Mouse (Mus musculus): Measurements from ENCODE around the gene Adra1d.

The Adra1d gene

DNA sequence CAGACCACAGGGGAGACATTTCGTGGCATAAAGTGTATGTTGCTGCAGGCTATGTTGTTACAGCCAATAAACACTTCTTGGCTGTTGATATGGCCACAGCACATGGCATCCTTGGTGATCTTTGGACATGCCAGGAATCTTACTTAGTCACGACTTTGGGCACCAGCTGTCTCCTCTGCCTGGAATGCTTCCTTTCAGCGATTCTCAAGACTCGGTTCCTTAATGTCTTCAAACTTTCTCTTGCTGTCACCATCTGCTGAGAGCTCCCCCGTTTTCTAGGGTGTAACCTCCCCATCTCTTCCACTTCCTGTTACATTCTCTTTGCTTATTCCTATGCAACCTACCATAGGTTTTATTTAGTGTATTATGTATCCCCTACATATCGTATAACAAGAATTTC lies 22.3 kb downstream of the Adra1d start:
- no peak for DNase-seq (ENCODE audit: low spot score)

DNA sequence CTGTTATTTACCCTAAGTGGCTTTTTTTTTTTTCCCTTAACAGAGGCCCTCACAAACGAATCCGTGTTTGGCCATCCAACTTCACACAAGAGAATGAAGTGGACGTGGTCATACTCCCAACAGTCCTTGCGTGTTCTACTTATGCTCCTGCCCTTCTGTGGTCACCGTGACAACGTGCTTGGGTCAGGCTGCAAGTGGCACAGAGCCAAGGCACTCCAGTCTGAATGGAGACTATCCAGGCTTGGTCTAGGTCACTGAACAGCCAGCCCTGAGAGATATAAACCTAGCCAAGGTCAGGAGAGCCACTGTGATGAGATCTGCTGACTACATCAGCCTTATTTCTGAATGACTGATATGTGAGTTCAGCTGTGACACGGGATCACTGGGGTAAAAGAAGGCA lies 23.7 kb downstream of the Adra1d start:
- DNase-seq (ENCODE audit: low spot score): no peak

- DNase-seq (ENCODE audit: low spot score): no peak
Measured at GRCm38 (mm10) chr2:131535168-131535567, 26.9 kb downstream of the Adra1d start.

GRCm38 (mm10) chr2:131531271-131531670 lies 30.8 kb downstream of the Adra1d start:
- DNase-seq (ENCODE audit: low spot score): no peak

GRCm38 (mm10) chr2:131530623-131531008 lies 31.5 kb downstream of the Adra1d start:
- DNase-seq (ENCODE audit: low spot score): peak; percentile 41

DNA sequence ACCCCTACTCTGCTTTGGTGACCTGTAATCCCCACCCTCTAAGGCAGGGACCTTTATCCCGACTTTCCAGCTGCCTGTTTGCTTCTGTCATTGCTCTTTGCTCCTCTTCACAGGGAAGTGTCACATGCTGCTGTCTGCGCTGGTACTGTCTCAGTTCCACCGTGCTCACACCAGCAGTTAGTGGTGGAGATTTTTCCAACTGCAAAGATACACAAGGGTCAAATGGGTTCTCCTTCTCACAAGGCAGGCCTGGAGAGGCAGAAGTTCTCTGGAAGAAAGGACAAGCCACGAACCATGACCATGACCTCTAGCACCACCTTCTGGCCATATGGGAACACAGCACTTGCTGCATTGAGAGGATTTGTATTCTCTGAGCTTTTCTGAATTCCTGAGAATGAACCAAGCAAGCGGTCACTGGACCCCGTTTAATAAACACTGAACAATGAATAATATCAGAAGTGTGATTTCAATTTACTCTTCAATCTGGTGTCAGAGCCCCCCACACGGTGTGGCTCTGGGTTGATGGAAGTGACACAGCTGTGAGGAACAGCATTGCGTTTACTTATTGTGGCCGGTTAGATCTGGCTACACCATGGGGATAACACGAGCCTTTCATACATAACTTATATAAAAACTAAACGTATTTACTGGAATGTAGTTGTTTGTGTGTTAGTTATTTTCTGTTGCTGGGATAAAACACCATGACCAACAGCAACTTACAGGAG lies 32.0 kb downstream of the Adra1d start:
- DNase-seq (ENCODE audit: low spot score): peak; percentile 61

GRCm38 (mm10) chr2:131527061-131527460 lies 35.0 kb downstream of the Adra1d start:
- DNase-seq (ENCODE audit: low spot score): no peak

DNA sequence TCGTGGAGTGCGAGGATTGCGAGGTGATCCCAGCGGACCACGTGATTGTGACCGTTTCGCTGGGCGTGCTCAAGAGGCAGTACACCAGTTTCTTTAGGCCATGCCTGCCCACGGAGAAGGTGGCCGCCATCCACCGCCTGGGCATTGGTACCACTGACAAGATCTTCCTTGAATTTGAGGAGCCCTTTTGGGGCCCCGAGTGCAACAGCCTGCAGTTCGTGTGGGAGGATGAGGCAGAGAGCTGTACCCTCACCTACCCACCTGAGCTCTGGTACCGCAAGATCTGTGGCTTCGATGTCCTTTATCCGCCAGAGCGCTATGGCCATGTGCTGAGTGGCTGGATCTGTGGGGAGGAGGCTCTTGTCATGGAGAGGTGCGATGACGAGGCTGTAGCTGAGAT lies 41.3 kb downstream of the Adra1d start:
- DNase-seq (ENCODE audit: low spot score): no peak

- no peak for DNase-seq (ENCODE audit: low spot score)
Measured at GRCm38 (mm10) chr2:131518790-131519189, 43.3 kb downstream of the Adra1d start.

GRCm38 (mm10) chr2:131517550-131517949 lies 44.5 kb downstream of the Adra1d start:
- no peak for DNase-seq (ENCODE audit: low spot score)

- DNase-seq (ENCODE audit: low spot score): no peak
Measured at GRCm38 (mm10) chr2:131514055-131514621, 47.9 kb downstream of the Adra1d start.

- DNase-seq (ENCODE audit: low spot score): no peak
Measured at GRCm38 (mm10) chr2:131513477-131513876, 48.6 kb downstream of the Adra1d start.

DNA sequence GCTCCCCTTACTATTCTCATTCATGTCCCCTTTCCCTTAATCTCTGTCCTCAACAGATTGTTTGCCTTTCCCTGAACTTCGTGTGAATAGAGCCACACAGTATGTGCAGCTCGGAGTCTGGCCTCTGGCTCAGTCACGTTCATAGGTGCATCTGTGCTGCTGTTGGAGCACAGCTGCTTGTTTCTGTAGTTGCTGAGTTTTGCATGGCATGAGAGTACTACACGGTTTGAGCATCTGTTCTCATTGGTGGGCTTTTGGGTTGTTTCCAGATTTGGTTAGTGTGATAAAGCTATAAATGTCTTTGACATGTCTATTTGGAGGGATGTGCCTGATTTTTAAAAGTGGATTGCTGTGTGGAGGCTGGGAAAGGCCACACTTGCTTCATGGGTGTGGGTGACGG lies 51.6 kb downstream of the Adra1d start:
- no peak for DNase-seq (ENCODE audit: low spot score)

- peak; percentile 52 for DNase-seq (ENCODE audit: low spot score)
Measured at GRCm38 (mm10) chr2:131509671-131510313, 52.3 kb downstream of the Adra1d start.

DNA sequence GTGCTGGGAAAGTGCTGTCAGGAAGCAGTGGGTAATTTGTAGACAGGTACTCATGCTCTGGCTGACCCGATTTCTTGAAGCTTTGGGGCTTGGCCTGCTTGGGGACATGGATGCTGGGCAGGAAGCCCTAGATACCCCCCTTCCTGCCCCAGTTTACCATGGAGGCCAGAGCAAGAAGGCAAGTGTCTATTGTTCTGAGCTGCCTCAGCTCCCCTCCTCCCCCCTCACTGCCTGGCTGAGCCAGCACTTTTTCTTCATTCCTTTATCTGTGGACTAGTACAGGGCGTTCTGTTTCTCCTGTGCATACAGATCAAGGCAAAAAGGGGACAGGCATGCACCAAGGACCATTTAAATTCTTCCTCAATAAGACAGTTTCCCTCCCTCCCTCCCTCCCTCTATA lies 53.6 kb downstream of the Adra1d start:
- DNase-seq (ENCODE audit: low spot score): no peak

DNA sequence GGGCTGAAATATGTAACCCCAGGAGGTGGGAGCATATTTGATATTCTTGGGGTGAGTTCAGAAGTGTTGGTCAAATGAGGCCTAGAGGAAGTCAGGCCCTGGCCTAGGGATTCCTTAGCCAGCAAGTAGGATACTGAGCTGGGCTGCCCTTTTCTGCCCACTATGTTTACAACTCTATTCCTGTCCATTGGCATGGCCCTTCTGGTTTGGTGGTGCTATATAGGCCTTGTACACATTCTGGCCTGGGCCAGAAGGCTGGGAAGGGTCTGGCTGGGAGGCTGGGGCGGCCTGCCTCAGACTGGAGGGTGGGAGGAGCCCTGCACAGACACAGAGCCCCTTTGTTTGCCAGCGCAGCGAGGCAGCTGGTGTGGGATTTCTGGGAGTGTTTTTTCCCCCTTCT lies 55.7 kb downstream of the Adra1d start:
- no peak for DNase-seq (ENCODE audit: low spot score)

DNA sequence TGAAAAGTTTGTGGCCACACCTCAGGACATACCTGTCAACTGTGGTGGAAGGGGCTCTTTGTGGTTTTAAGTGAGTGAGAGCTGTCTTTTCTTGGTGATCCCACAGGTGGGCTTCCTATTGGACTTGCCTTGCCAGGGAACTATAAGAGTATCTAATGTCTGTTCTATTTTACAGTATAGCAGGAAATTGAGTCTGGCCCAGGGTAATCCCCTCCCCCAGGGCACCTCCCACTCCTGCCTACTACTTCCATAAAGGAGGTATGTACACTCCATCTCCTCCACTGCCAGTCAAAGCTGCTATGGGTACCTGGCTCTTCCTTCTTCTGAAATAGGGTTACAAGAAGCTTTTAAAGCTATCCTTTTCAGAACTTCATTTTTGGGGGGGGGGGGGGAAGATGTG lies 56.7 kb downstream of the Adra1d start:
- no peak for DNase-seq (ENCODE audit: low spot score)

DNA sequence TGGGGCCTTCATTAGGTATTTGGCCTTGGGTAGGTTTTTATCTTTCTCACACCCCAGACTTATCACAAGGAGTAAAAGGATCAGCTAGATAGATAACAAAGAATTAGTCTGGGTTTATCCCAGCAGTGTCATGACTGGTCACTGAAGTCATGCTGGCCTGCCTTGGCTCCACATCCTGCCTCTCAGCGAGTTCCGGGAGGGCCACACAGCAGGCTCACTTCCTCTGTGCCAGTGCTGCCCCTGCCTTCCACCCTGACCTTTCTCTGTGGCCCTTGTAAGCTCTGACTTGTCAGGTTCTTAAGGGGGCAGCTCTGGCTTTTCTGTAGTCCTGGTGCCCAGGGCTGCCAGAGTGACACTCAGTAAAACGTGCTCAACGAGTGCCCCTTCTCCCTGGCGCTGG lies 59.5 kb downstream of the Adra1d start:
- no peak for DNase-seq (ENCODE audit: low spot score)

DNA sequence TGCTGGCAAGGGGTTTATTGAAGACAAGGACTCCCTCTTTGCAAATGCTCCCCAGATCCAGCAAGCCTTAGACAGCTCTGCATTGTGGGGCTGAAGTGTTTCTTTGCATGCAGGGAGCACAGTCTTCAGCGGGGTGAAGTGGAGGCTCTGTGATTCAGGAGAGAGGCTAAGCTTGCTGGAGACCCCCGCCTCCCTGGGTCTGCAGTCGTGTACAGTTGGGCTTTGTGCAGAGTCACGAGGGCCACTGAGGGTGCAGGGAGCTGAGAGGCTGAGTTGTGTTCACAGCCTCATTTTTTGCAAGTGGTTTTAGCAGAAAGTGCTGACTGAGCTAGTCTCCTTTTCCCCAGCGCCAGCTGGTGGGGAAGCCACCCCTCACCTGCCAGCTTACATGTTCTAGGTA lies 60.2 kb downstream of the Adra1d start:
- DNase-seq (ENCODE audit: low spot score): no peak

DNA sequence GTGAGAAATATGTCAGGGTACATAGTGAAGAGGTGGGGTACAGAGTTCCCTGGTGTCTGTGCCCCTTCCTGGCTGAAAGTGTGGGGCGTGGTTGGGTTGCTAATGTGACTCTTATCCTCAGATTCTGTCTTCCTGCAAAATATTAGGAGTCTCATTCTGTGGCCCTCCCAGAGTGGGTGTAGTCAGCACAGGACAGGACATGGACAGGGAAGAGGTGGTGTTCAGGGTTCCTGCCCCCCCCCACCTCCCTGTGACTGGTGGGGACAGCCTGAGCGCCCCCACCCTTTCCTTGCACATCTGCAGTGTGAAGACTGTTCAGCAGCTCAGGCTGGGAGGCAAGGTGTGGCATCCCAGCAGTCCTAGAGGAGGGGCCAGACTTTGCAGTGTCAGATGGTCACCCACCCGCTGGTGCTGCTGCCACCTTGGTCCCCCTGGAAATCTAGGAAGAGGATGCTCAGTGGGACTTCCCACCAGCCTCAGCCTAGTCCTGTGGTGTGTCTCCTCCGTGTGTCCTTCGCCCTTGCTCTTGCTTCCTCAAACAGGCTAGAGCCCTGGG lies 62.7 kb downstream of the Adra1d start:
- no peak for DNase-seq (ENCODE audit: low spot score)

DNA sequence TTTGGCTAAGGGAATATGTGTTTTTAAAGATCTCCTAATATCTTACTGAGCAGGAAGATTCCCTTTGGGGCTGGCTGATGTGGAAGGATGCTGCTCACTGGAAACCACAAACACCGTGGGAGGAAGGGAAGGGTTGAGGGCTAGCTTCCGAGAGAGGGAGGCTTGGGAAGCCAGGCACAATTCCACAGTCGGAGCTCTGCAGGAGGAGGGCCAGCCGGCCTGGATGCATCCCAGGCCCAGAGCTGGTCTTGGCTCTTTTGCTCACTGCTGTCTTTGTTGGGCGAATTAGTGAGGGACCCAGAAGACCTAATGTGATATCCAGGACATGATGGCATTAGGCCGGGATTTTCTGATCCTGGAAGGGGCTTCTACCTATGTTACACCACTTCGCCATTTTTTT lies 63.9 kb downstream of the Adra1d start:
- DNase-seq (ENCODE audit: low spot score): peak; percentile 35

DNA sequence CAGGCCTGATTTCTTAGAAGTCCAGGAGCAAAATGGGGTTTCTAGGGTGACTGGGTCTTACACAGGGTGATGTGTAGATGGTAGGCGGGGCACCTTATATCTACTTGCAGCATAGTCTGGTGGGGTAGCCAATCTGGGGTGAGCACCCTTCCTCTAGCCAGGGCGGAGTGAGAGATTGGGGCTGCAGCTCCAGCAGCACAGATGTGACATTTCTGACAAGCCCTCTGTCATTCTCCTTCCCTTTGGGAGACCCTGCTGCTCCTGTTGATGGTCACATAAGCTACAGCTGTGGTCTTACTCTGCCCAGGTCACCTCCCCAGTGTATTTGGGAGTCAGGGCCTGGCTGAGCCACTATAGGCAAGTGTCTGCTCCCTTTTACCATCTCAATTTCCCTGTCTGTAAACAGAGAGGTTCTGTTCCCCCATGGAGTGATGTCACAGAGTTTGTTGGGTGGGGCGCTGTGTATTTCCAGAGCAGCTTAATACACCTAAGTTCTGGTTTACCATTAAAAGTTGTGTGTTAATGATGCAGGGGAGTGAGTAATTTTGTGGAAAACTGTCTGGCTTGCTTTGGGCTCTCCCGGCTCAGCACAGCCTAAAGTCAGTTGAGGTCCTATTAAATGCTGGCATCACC lies 64.7 kb downstream of the Adra1d start:
- DNase-seq (ENCODE audit: low spot score): no peak

Measured in ovary, postnatal 14 days (tissue).